Mouse (Mus musculus): ENCODE results near the gene Sptssa. TPM values are rescaled to one million over a fixed set of nuclear protein-coding genes. Genes with fewer than 3 reads are reported as not detected.

Gene Sptssa
- polyA plus RNA-seq, 1 experiment from 2014 or later: 138 TPM

DNA sequence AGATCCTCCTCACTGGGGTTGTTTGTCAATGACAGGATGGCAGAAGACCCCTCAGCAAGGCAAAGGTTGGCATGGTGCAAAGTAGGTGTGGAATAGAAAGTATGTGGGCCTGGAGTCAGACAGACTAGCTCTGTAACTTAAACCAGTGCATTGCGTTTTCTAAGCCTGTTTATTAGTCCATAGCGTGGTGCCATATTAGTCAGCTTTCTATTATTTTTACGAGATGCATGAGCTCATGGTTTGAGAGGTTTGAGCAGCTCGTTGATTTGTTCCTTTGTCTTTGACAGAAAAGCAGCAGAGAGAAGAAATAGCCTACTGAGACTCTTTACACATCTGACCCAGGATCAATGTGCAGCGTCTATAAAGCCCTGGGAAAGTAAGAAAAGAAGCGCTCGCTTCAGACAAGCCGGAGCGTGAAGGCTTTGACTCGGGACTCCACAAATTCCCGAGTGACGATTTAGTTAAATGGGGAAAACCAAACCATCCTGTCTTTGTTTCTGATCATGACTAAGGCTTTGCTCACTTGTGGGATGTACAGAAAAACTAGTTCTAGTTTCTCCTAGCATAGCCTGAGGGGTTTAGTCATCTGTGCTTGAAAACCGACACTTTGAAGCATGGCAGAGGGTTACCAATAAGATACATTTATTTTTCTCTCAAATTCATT, 36.2 kb downstream of the Sptssa start:
- WGBS: 84% methylated on average over 13 of the region's 13 CpGs
- Histone ChIP-seq H3K4me1 (replicated peaks) (no peaks in the 10 kb centered on the region), H3K9me3 (replicated peaks) (no peaks in the 10 kb centered on the region), H3K36me3 (no peaks in the 10 kb centered on the region), H3K27me3 (no peaks in the 10 kb centered on the region), H3K4me2 (no peak overlapping the region), H3K4me3 (no peak overlapping the region), H3K9ac (no peak overlapping the region), H3K27ac (no peak overlapping the region)
- no peak for ATAC-seq (replicated peaks; ENCODE audit: insufficient number of reproducible peaks, insufficient read depth, low FRiP score, low read depth)

DNA sequence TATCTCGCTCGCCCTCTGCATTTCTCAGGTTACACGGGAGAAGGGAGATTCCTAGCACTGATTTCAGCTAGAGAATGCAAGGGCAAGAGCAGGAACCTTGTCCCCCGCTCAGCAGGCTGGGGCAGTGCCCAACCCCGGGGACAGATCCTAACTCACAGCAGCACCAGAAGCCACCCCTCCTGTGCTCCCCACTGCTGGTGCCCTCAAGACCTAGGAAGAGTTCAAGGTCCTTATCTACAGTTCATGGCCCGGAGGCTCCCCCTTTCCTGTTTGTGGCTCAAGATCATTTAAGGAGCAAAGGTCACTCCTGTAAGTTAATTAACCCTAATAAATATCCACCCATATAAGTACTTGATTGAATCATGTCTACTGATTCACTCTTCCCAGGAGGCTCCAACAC, 47.4 kb downstream of the Sptssa start:
- H3K27me3 ChIP-seq: no peaks in the 10 kb centered on the region
- no peak for ATAC-seq (replicated peaks; ENCODE audit: insufficient number of reproducible peaks, insufficient read depth, low FRiP score, low read depth)
- H3K27ac ChIP-seq: no peak overlapping the region
- no peak overlapping the region for H3K9ac ChIP-seq
- H3K4me2 ChIP-seq: no peak overlapping the region
- WGBS: 68% methylated on average over 6 of the region's 6 CpGs
- no peaks in the 10 kb centered on the region for H3K9me3 ChIP-seq (replicated peaks)
- no peaks in the 10 kb centered on the region for H3K36me3 ChIP-seq
- no peak overlapping the region for H3K4me3 ChIP-seq
- no peaks in the 10 kb centered on the region for H3K4me1 ChIP-seq (replicated peaks)

DNA sequence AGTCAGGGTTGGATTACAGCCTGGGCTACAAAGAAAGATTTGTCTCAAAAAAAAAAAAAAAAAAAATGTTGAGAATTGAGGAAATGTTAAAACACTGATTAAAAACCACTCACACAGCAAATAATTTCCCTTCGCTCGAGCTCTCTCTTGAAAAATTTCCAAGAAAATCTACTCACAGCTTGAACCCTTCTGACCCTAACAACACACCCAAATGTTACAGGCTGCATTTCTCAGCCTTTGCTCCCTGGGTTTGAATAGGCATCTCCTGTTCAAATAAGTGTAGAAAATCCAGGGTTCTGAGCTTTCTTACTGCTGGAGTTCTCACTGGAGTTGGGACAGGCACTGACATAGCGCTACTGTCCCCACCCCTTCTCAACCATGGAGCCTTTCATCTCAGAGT, 51.2 kb downstream of the Sptssa start:
- Histone ChIP-seq H3K4me2 (no peak overlapping the region), H3K36me3 (no peaks in the 10 kb centered on the region), H3K4me3 (no peak overlapping the region), H3K27me3 (no peaks in the 10 kb centered on the region), H3K9me3 (replicated peaks) (no peaks in the 10 kb centered on the region), H3K4me1 (replicated peaks) (no peaks in the 10 kb centered on the region), H3K27ac (no peak overlapping the region), H3K9ac (no peak overlapping the region)
- no peak for ATAC-seq (replicated peaks; ENCODE audit: insufficient number of reproducible peaks, insufficient read depth, low FRiP score, low read depth)
- WGBS: 64% methylated on average over 3 of the region's 3 CpGs

DNA sequence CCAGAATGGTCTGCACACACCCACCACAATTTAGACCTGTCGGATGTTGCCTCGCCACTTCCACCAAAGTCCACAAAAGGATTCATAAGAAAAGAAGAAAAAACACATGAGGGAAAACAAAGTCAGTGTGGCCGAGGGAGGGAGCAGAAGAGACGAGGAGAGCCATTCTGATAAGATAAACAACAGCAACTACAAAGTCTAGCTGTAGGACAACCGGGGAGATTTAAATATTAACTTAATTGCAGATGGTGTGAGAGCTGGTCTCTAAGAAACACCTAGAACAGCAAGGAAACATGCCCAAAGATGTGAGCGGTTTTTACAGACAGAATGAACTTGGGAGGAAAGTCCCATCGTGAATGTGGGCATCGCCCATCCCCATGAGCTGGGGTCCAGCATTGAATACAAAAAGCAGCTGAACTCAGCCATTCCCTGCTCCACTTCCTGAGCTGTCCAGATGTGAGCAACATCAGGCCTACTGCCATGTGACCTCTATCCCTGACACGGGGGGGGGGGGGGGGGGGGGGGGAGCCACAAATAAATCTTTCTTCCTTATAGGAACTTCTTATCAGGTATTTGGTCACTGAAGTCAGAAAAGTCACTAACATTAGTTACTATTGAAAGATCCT, 52.7 kb downstream of the Sptssa start:
- no peak overlapping the region for H3K4me3 ChIP-seq
- H3K4me1 ChIP-seq (replicated peaks): no peaks in the 10 kb centered on the region
- no peak overlapping the region for H3K9ac ChIP-seq
- H3K36me3 ChIP-seq: no peaks in the 10 kb centered on the region
- H3K4me2 ChIP-seq: no peak overlapping the region
- ATAC-seq (replicated peaks; ENCODE audit: insufficient number of reproducible peaks, insufficient read depth, low FRiP score, low read depth): no peak
- no peaks in the 10 kb centered on the region for H3K27me3 ChIP-seq
- whole genome bisulfite sequencing: 60% methylated on average over 9 of the region's 9 CpGs
- no peak overlapping the region for H3K27ac ChIP-seq
- H3K9me3 ChIP-seq (replicated peaks): no peaks in the 10 kb centered on the region

DNA sequence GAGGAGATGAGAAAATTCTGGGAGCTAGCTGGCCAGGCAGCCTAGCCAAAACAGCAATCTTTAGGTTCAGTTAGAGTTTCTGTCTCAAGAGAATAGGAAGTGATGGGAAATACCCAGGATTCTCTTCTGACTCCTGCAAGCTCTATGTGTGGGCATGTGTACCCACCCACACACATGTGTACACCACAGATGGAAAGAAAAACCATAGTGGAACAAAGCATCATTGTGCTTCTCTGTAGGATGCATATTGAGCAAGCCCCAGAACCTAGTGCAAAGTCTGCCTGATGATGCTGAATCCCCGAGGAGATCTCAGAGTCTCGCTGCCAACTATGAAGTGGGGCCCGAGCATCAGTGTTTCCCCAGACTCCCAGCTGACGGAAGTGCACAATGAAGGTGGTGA, 55.9 kb downstream of the Sptssa start:
- Histone ChIP-seq H3K27ac (no peak overlapping the region), H3K4me3 (no peak overlapping the region), H3K27me3 (no peaks in the 10 kb centered on the region), H3K4me2 (no peak overlapping the region), H3K9ac (no peak overlapping the region), H3K9me3 (replicated peaks) (no peaks in the 10 kb centered on the region), H3K36me3 (no peaks in the 10 kb centered on the region), H3K4me1 (replicated peaks) (no peaks in the 10 kb centered on the region)
- WGBS: 86% methylated on average over 4 of the region's 4 CpGs
- no peak for ATAC-seq (replicated peaks; ENCODE audit: insufficient number of reproducible peaks, insufficient read depth, low FRiP score, low read depth)

DNA sequence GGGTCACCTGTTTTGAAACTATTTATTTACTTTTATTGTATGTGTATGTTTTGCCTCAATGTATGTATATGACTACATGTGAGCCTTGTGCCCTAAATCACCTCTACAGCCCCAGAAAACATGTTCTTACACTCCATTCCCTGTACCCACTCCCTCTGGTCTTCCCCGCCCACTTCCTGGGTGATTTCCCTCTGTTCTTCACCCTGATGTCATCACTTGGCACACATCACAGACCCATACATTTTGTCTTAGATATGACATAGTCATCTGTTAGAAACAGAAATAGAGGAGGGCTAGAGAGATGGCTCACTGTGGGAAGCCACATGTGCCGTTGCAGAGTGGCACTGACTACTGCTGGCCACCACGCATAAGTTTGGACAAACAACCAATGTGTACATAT, 58.0 kb downstream of the Sptssa start:
- H3K27me3 ChIP-seq: no peaks in the 10 kb centered on the region
- no peak for ATAC-seq (replicated peaks; ENCODE audit: insufficient number of reproducible peaks, insufficient read depth, low FRiP score, low read depth)
- WGBS: 87% methylated on average over 3 of the region's 3 CpGs
- no peaks in the 10 kb centered on the region for H3K4me1 ChIP-seq (replicated peaks)
- H3K36me3 ChIP-seq: no peaks in the 10 kb centered on the region
- no peak overlapping the region for H3K4me2 ChIP-seq
- H3K27ac ChIP-seq: no peak overlapping the region
- H3K9ac ChIP-seq: no peak overlapping the region
- H3K9me3 ChIP-seq (replicated peaks): no peaks in the 10 kb centered on the region
- no peak overlapping the region for H3K4me3 ChIP-seq

DNA sequence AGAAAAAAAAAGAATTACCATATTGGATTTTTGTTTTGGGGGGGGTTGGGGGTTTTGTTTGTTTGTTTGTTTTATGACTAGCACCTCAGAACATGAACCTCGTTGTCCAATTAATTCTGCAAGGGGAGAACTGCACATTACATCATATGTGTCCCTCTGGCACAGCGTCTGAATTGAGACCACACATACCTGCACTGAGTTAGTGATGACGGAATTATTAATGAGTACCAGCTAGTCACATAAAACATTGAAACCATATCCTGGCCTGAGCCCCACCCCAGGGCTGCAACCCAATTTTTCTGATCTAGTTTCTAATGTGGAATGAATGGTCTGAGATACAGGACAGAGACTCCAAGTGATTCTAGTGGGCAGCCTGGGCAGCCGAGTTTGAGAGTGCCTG, 59.7 kb downstream of the Sptssa start:
- no peak overlapping the region for H3K9ac ChIP-seq
- WGBS: 70% methylated on average over 4 of the region's 4 CpGs
- H3K4me2 ChIP-seq: no peak overlapping the region
- H3K27ac ChIP-seq: no peak overlapping the region
- no peak overlapping the region for H3K4me3 ChIP-seq
- no peaks in the 10 kb centered on the region for H3K27me3 ChIP-seq
- no peaks in the 10 kb centered on the region for H3K4me1 ChIP-seq (replicated peaks)
- H3K36me3 ChIP-seq: no peaks in the 10 kb centered on the region
- no peaks in the 10 kb centered on the region for H3K9me3 ChIP-seq (replicated peaks)
- no peak for ATAC-seq (replicated peaks; ENCODE audit: insufficient number of reproducible peaks, insufficient read depth, low FRiP score, low read depth)

MicroRNA genes within 50 kb of the gene (microRNA counts, 519-probe panel; counts per million panel counts)
- microRNA mmu-miR-1892: 1,659 counts per million, percentile 10 among the panel's probes with 10 or more counts

Small RNA genes within 50 kb of the gene (microRNA-seq; reads per million reads assigned to microRNA genes)
- gene Mir1892: not detected

Other genes starting within 250 kb of the Sptssa start
- gene Eapp, start 39.3 kb upstream of the Sptssa start, polyA plus RNA-seq (2015; fragmentation: Nextera tagmentation; extraction: Ambion mirVana): 47.8 and 50.6 TPM in 2 replicates
- gene Snx6, start 139.1 kb upstream of the Sptssa start, polyA plus RNA-seq (2015; fragmentation: Nextera tagmentation; extraction: Ambion mirVana): 96.4 and 116 TPM in 2 replicates
- 379 and 432 TPM in 2 replicates for gene Cfl2, start 206.3 kb upstream of the Sptssa start, polyA plus RNA-seq (2015; fragmentation: Nextera tagmentation; extraction: Ambion mirVana)

Data from heart, embryonic 15.5 days (tissue).